Mouse (Mus musculus) kidney, adult 18-20 months (tissue): ENCODE measurements at regions not wholly inside any gene's neighbourhood (a gene's known extent, or its start where the extent isn't known, plus 50 kb on each side); places are given as distances from the start of the nearest gene placed in this dataset.

Experiments
- DNase-seq: peaks from one replicate; pipeline ENCODE4 v3.0.0; 2021

DNA sequence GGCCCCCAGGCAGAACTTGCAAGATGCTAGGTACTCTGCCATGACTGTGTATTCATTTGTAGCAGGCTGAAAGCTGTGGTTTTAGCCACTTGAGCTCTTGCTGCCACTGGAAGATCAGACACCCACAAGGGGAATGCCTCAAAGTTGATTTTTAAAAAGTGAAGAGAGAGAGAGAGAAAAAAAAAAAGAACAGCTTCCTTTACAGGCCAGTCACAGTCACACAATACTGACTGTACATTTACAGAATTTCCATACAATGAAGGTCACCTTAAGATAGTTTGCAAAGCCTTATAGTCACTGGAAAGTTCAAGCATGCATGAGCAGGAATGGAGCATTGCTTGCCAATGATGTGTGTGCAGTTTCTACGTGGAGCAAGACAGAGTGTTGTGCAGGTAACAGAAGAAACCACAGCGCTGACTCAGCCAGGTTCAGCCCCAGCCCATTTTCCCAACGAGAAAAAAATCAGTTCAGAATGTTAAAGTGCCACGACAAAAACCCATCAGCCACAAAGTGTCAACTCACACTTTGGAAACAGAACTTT lies 109.3 kb upstream of the Ado start:
- no peak for DNase-seq

DNA sequence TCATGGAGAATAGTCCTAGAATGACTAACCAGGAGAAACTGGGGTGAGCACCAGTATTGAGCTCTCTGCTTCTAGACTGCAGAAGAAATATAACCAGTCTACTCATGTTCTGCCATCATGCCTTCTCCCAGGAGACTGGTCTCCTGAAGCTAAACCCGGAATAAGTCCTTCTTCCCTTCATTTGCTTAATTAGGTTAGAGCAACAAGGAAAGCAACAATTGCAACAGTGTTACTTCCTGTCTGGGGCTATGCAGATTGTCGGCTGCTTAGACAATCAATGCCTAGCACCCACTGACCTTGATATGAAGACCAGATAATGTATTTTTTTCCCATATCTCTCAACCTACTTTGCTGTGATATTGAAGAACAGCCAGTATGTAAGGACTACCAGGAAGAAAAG lies 108.5 kb upstream of the Ado start:
- no peak for DNase-seq

DNA sequence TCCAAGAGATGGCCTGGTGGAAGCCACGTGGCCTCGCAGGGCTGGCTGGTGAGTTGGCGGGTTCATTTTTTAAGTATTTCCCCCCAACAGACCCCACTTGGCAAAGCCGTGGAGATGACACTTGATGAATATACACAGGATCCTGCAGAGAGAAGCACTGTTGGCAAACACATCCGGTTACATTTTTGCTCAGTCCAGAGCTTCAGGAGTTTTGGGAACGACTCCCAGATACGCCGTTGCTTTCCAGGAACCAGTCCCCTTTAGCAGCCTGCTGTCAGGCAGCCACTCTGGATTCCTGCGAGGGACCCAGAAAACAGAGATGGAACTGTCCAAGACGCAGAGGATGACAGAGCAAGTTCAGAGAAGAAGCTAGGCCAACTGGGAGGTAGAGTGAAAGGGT lies 105.8 kb upstream of the Ado start:
- DNase-seq, result no peak

DNA sequence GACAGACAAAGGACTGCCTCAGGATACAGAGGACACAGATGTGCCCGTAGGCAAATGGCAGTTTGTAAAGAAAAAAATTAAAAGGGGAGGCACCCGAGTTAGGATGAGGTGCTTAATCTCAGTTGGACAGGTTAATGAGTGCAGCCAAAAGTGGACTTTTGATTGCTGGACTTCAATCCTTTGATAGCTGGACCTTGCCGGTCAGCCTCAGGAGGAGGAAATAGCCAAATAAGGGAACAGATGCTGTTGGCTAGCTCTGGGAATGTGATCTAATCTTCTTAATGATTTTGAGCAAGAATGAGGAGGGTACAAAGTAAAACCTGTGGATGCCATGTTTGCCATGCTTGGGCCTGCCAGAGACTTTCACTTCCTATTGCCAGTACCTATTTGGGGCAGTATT lies 103.5 kb upstream of the Ado start:
- no peak for DNase-seq

DNA sequence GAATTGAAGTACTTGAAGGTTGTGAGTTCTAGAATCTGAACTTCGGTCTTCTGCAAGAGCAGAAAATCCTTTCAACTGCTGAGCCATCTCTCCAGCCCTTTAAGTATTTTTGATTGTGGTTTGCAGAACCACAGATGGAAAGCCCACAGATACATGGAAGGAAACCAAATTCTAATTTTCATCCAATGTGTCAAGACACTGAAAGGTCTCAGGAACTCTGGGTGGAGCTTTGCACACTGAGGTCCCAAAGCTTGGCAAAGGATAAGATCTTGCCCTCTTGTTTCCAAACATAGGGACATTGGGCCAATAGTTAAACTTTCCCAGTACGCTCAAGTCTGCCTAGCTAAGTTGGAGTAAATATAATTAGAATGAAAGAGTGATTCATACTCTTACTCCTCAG lies 102.6 kb upstream of the Ado start:
- DNase-seq, result no peak

DNA sequence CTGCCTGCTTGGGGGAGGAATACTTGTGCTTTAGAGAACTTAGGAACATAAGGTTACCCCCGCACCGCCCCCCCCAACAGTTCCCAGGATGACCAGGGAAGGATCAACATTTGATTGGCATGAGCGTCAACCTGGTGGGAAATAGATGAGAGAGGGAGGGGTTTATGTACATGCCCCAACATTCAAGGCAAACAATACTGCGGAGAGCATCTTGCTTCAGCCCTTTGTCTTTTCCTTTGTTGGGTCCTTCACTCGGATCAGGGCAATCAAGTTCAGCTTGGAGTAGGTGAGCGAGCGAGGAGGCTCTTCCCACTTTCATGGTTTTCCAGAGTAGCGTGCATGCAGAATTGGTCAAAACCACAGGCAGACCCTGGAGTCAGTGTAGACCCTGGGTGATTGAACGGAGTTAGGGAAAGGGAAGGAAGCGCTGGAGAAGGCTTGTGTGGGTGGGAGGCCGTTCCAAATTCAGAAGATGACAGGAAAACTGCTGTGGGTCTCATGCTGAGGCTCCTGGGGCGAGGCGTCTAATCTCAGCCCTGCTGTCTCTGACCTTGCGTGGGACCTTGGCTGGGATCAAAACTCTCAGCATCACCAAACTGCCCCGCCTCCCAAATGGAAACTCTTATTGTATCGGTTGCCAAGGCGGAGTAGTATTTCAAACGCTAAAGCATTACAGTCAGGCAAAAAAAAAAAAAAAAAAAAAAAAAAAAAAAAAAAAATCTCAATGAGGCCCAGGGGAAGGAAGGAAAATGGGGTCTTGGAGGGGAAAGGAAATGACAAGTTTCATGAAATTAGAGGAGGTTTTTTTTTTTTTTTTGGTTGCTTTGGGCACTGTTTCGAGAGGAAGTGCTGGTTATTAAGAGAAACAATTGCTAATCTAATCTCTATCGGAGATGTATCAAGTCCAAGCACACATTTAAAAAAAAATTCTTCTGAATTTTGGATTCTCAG lies 99.3 kb upstream of the Ado start:
- DNase-seq, result no peak

DNA sequence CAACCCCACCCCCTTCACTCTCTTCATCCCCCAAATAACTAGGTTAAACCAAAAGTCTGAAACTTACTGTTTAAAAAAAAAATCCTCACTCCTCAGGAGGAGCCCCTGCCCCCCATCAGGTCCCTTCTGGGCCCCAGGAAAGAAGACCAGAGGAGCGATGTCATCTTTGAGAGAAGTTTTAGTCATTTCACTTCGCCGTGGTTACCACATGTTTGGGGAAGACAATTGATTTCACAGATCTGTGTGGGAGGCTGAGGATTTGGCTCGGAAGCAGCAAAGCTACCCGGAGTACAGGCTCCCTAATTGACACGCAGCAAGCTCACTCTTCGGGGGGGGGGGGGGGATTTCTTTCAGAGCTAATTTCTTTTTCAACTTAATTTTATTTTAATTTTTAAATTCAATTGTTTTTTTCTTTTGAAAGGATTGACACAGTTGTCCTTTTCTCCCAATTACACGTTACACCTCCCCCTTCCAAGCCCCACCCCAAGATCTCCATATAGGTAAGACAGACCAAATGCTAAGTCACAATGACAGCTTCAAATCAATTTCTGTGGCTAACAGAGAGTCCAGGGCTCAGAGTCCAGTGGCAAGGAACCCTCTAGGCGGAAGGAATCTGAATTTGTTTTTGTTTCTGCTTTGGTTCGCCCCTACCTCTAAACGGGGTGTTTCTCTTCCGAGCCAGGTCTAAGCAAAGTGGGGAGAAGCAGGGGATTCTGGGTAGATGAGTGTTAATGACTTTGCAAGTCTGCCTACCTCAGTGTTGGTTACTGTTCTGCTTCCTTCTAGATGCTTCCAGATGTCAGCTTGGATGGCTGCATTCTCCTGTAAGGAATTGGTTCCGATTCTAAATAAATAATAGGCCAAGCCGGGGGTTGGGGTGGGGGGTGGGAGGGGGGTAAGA lies 98.2 kb upstream of the Ado start:
- no peak for DNase-seq

DNA sequence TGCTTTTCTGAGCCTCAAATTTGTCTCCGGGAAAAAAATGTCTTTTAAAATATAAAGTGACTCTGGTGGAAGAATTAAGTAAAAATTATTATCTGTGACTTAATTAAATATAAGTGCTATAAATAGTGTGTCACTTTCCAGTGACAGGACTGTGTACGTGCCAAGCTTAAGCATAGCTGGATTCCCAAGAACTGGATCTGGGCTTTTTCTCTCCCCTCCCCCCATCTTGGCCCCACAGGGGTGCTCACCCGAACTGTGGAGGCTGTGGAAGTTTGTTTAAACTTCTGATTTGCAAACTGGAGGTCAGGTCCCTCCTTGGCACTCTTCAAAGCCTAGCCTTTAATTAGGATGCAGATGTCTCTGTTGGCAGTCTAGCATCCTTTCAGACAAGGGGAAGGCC lies 97.1 kb upstream of the Ado start:
- DNase-seq, result no peak

DNA sequence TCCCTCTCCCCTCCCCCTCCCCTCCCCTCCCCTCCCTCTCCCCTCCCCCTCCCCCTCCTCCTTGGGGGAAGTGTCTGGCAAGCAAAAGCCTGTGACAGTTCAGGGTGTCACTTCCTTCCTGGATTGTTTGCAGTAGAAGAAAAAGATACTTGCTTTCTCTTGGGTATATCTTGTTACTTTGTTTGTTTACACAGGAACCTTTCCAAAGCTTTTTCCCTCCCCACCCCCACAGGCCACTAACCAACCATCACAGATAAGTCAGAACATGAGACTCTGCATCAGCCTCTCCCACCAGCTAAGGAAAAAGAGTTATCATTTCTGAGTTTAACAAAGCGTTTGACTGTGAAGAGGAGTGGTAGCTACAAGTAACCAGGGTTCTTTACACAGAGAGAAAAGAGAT lies 95.5 kb upstream of the Ado start:
- DNase-seq, result no peak

DNA sequence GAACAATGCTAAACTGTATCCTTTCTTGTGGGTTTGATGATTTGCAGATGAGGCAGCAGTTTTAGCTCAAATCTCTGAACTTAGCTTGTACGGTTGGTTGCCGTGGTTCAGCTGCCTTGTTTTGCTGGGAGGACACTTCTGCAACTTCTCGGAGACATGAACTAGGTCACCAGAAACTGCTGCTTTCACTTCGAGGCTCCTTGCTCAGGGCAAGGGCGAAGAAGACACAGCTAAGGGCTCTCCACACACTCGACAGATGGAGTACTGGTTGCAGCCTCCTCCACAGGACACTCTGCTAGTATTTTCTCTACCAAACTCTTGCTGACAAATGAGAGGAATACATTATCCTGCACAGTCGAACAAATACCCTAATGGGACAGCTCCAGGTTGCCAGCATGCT lies 94.9 kb upstream of the Ado start:
- DNase-seq, result no peak

DNA sequence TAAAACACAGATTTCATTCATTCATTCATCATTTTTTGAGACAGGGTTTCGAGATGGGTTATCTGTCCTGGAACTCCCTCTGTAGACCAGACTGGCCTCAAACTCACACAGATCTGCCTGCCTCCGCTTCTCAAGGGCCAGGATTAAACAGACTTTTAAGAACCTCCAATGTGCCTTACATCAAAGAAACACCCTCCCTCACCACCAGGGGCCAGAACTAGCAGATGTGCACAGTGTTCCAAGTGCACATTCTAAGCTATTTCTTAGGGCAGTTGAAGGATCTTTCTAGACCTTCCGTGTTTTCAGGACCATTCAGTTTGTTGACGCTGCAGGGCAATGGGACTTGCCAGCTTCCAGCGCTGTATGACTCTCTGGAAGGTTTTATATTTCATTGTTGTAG lies 88.6 kb upstream of the Ado start:
- no peak for DNase-seq

DNA sequence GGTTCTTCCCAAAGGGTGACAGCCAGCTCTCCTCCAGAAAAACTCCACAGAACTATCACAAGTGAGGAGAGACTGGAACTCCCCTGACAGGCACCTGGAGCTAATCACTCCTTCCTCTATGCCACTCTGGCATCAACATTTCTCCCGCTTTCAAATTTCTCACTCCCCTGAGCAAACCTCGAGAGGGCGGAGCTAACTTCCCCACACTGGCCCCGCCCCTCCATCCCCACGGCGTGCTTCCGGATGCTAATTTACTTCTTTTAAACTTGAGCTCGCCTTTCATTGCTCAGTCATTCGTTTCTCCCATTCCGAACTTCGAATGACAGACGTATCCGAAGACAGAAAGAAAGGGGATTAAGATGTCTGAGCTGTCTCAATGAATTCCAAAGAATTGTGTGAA lies 87.8 kb upstream of the Ado start:
- DNase-seq, result no peak

DNA sequence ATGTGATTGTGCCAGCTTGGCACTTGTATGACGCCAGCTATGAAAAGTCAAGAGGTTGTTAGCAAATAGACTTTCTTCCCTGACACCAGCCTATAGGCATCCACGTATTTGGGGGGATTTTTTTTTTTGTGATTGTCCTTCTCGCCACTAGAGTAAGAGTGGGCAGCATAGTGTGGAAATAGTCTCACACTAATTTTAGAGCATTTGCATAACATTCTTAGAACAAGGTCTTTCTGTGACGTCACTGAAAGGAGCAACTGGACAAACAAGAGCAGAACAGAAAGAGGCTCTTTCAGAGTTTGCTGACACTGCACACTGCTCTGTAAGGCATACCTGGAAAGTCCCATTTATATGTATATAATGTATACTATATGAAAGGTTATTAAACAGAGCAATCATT lies 86.0 kb upstream of the Ado start:
- no peak for DNase-seq

DNA sequence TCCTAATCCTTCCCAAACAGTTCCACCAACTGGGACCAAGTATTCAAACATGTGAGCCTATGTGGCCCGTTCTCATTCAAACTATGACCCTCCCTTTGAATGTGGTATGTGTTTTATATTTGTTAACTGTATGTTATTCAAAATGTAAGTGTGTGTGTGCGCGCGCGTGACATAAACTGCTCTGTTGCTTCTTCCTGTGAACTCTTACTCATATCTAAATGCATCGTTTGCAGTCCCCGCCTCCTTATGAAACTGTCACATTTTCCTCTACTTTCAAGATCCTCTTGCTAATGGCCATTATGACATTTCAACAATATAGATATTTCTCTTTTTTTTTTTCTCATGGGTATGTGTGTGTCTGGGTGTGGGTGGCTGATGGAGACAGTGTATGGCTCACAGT lies 84.3 kb upstream of the Ado start:
- DNase-seq, result no peak

DNA sequence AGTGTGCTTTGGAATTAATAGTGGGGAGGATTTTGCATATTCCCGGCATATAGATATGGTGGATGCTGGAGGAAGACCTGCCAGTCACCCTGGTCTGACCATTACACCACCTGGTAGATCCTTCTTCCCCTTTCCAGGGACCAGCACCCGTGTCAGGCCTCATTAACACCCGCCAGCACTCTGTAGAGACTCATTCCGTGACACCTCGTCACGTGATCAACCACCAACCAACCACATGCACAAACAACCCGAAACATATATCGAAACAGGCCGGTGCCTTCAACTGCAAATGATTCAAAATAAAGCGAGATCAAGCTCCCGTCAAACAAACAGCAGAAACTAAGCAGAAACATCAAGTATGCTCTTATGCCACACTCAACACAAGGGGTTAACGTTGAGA lies 74.6 kb upstream of the Ado start:
- no peak for DNase-seq

DNA sequence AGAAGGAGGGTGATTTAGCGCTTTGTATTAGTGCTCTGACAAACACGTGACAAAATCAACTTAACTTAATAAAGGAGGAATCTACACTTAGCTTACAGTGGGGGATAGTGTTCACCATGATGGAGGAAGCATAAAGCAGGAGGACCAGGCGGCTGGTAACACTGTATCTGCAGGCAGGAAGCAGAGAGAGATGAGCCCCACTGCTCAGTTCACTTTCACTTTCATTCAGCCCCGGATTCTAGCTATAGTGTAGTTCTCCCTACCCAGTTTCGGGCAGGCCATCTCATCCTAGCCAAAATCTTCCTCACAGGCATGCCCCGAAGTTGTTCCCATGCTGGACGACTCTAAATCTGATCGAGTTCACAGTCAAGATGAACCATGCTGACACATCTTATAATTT lies 71.3 kb upstream of the Ado start:
- DNase-seq, result no peak

DNA sequence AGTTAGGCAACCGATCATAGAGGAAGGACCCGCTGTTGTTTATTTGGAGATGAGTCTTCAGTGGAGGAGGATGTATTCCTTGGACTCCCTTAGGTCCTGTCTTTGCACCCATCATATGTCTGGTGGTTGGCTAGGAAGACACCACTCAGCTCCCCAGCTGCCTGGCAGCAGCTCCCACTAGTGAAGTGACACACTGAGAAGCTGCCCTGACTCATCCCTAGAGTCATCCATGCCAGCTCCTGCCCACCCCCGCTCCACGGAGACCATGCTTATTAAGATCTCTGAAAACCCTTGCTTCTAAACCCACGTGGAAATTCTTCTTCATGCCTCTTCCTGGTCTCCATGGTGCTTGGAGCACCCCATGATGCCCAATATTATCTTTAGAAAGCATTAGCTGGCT lies 69.4 kb upstream of the Ado start:
- DNase-seq, result no peak

DNA sequence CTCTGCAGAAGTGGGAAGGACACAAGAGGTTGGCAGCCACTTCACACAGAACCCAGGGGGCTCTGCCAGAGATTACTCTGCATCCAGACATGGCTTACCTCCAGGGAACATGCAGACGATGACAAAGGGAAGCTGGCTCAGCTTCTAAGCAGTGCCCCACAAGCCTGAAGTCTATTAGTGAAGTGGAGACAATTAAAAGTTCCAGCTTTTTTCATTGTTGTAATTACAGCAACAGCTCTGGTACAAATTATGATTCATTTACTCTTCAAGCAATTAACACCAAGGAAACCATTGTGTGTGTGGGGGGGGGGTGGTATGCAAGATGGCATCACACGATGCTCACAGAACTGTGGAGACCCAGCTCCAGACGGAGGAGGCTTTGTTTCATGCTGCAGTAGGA lies 66.3 kb upstream of the Ado start:
- DNase-seq, result no peak

DNA sequence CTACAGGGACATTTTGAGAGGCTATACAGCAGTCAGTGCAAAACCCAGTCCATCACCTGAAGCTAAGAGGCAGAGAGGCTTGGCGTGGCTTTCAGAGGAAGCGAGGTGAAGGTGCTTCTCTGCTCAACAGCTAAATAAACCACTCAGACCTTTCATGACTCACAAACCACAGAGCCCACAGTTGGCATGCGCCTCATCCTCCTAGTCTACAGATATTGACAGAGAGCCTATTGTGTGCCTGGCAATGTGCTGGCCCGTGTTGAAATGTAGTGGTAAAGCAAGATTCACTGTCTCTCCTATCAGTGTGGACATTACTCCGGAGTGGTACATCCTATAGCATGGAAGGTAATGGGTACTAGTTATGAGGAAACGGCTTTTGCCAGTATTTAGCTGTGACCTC lies 61.9 kb upstream of the Ado start:
- DNase-seq, result no peak

DNA sequence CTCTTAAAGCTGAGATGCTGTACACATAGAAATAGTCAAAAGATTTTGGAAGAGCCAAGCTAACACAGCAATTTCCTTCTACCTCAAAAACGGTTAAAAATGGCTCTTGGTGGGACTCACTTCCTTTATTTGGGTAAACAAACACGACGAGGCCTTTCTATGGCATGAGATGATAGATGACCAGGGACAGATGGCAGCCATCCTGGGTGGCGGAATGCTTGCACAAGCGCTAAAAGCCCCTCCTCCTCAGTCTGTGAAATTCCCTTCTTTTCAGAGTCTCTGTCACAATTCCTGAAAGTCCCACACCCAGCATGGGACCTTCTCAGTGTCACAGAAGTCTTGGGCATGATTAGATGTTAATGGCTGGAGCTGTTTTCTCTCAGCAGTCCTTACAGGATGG lies 59.3 kb upstream of the Ado start:
- no peak for DNase-seq

DNA sequence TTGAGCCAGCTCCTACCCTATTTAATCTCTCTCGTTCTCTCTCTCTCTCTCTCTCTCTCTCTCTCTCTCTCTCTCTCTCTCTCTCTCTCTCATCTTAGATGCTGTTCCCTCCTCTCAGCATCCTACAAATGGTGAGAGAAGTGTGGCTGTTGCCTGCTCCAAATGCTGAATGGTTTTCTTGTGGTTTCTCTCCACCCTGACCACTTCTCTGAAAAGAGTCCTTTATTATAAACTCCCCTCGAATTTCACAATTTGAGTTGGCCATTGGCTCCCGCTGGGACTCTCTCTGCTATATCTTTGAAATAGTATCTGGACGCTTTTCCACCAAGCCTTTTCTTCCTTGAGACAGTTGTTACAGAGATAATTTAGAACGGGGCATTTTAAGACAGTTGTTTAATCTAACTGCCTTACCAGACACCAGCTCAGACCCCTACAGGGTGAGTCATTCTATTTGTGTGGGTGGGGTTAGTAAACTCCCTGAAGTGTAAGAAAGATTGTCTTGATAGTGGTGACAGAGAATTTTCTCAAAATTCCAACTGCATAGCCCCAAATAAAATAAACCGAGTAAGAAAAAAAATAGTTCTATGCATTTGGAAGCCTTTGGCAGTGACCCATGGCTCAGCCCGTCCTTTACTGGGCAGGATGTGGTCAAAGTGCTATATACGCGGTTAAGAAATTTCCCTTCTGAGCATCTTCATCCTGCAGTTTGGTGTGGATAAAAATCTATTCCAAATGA lies 58.7 kb upstream of the Ado start:
- no peak for DNase-seq

DNA sequence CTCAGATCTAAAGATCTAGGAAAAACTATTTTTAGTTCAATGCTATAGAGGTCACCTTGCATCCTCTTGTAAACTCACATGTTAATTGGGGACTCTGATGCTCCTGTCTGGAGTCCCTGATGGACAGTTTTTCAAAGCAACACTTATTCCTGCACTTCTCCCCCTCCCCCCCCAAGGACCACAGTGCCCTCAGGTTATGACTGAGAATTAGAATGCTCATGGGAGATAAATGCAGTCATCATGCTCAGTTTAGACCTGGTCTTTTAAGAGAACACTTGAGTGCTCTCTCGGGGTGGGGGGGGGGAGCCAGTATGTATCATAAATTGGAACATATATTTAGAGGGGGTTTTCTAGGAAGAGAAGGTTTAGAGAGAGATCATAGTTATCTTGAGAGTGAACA lies 58.0 kb upstream of the Ado start:
- no peak for DNase-seq

DNA sequence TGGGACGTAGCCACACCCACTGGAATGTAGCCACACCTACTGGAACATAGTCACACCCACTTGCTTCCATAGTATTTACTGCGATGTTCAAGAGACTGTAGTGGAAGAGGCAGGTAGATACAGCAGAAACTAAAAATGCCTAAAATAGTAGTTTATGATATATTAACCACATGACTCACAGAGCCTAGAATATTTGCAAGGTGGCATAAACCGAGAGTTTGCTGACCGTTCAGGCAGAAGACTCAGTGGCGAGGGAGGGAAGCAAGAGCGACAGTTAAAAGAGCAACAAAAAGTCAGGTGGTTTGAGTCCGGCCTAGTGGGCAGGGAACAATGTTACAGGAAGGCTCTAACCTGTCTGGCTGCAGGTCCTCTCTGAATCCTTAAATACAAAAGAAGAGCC lies 50.6 kb upstream of the Ado start:
- DNase-seq, result no peak
